Mouse (Mus musculus): ENCODE results near the gene Ptprm.

The Ptprm gene

DNA sequence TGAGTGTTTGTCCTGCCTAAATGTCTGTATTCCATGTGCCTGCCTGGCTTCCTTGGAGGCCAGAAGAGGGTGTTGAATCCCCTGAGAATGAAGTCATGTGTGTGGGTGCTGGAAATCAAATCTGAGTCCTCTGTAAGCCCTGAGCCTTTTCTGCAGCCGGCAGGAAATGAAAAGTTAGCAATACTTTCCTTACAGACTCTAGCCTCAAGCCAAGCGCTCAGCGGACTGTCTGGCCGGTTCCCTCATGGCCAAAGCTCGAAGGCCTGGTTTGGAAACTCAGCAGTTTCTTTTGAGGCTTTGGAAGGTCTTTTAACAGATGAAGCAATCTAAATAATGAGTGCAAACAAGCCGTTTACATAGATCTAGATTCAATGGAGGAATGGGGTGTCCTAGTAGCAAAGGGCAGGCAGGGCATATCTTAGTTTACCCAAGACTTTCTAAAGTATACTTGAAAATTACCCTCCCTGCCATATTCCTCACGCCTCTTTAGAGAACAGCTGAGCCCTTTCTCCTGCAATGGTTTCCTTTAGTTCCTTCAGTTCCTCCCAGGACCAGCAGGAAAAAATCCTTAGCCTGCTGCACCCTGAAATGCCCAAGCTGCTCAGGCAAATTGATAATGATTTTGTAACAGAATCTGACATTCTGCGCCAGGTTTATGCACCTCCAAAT is 144.4 kb downstream of the Ptprm start:
- no peak for DNase-seq

DNA sequence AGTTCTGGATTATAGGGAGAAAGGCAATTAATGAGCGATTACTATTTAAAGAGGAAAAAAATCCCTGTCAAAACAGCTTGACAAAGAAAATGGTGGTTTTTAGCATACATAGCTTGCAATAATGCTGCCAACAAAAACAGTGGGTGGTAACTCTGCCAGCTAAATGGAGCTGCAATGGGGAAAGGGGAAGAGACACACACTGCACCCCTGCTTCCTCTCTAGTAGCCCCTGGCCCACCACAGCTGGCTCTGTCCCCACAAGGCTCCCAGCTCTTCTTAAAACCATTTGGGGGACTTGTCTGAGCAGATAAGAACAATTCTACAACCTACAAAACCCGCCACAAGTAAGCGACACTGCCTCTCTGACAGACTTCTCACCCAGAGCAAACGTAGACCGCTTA is 145.7 kb downstream of the Ptprm start:
- DNase-seq, result no peak

DNA sequence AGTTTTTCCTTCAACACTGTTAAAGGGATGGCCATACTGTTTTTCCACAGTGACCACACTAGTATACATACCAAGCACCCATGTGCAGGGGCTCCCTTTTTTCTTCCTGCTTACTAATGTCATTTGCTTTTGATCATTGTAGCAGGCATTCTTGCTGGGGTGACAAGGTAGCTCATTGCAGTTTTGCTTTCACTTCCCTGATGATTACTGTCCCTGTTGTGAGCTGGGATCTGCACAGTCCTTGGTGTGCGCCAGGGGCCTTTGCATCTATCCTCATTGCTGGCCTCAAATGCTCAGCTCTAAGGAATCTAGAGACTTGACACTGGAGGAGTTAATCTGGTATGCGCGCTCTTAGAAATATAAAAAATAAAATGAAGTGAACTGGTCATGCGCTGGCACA is 147.3 kb downstream of the Ptprm start:
- no peak for DNase-seq

DNA sequence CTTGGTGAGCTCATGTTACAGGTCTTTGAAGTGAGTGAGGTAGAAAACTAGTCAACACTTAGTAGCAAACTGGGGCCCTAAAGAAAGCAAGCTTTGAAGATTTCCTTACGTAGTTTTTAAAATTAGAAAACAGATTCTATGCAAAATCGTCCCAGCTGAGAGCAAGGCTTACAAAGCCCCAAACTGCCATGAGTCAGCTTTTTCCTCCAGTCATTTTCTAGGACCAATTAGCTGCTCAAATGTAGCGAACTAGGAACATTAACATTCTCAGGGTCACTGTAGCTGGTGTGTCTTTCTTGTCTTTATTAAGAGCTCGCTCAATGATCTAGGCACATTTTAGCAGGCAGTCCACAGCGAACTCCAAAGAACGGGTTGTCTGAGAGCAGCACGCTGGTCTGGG is 153.1 kb downstream of the Ptprm start:
- DNase-seq, result no peak

DNA sequence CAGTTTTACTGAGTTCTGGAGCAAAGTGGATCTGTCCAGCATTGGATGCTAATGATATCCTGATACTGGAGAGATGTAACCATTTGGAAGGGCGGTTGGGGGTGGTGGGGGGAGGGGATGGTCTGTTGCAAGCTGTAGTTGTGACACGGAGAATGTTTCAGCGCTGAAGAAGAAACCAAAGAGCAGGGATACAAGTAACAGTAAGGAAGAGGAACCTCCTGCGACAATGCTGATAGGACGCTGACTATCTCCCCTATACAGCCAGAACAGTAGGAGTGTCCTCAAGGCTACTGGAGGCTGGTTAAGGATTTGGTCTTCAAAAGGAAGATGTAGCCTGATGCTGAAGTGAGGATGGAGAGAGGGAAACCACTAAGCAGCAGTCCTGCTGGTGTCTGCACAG is 160.5 kb downstream of the Ptprm start:
- DNase-seq, result no peak

DNA sequence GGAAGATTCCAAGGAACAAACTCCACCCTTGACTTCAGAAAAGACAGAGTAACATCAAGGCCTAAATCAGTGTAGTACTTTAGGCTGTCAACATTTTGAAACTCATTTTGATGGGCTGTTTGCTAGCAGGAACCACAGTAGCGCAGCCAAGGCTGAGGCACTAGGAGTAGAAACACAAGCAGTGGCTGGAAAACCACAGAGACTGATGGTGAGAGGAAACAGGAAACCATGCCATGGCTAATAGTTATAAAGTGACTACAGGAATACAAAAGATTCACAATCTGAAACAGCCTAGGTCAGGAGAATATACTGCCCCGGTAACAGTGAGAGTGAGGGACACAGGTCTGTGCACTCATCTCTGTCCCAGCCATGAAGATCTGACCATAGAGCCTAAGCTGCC is 165.7 kb downstream of the Ptprm start:
- no peak for DNase-seq

DNA sequence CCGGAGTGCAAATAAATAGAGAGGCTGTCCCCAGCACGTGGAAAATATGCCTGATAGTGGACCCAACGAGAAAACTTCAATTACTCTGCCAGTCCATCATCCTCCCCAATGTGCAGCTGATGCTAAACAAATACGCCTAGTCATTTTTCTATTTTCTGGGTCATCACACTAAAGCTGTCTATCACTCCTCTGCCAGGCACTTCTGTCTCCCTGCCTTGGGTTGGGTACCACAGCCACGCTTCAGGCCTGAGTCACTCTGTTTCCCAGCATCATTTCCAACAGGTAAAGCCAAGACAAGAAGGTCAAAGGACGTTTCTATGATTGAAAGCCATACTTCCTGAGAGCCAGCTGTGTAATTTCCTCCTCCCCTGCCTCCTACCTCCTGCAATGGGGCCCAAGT is 167.4 kb downstream of the Ptprm start:
- DNase-seq, result no peak

DNA sequence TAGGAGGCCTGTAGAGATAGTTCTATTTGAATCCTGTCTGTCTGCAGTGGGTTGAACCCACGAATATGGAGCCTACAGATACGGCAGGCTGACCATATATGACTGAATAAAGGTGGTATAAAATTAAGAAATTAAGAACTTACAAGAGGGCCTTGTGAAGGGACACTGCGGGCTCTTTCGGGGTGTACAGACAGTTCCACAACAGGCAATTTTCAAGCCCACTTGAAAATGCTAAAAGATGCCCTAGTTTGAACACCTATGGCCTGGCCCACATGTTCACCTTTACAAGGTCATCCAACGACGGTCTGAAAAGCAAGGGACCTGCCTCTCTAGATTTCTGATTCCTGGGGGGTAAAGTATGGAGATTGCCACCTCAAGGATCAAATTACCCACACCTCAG is 168.3 kb downstream of the Ptprm start:
- no peak for DNase-seq

DNA sequence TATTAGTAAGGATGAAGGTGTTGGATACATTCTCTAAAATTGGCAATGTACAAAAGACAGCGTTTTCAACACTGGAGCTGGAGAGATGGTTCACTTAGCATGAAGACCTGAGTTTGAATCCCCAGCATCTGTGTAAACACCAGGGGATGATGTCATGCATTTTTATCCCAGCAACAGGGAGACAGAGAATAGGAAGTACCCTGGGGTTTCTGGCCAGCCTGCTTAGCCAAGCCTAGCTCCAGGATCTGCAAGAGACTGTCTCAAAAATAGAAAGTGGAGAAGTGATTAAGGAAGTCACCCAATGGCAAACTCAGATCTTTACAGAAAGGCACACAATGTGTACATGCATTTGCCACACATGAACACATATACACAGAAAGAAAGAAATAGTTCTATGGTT is 174.8 kb downstream of the Ptprm start:
- DNase-seq, result no peak

DNA sequence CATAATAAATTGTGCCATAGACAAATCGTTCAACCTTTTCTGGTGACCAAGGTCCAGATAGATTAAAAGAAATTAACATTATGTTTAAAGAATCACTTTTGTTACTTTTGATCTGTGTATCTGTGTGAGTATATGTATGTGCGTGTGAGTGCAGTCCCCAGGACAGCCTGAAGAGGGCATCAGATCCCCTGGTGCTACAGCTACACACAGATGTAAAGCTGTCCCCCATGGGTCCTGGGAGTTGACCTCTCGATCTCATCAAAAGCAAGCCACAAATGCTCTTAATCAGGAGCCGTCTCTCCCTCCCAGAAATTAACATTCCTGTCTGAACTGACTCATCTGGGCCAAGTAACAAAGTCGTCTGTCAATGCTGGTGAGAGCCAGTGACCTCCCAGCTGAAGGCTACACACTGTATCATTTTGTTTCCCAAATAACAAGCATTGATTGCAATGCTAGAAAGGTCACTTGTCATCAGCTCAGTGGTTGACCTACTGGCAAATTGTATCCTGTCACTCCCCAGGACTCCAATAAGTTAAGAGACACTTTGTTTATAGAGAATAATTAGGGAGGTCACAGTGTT is 175.5 kb downstream of the Ptprm start:
- DNase-seq, result no peak

DNA sequence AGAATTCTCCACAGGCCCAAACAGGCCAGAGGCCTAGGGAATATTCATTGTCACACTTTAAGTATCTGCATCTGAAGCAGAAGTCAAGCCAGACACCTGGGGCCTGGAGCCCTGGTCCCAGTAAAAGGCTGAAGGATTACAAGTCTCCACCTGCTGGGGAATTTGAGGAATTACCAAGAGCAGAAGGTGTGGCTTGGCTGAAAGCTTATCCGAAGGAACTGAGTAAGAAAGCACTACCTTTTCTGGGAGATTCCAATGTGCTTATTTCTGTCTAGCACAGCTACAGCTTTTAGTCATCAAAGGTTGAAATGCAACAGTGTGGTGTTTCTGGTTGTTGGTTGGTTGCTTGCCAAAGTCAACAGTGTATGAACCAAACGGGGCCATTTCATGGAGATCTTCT is 178.4 kb downstream of the Ptprm start:
- DNase-seq, result peak; percentile 26

DNA sequence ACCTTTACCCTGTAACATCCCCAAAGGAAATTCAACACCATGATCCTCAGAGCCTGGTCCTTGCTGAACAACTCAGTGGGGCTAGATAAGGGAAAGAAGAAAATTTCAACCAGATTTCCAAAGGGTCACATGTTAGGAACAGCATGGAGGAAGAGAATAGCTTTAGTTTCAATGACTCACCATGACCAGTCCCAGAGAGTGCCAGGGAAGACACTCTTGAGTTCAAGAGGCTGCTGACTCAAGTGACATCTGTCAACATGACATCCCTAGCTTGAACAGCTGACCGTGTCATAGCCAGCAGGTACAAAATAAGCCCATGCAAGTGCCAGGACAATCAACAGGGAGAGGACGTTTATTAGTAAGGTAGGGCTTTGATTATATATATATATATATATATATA is 182.9 kb downstream of the Ptprm start:
- no peak for DNase-seq

DNA sequence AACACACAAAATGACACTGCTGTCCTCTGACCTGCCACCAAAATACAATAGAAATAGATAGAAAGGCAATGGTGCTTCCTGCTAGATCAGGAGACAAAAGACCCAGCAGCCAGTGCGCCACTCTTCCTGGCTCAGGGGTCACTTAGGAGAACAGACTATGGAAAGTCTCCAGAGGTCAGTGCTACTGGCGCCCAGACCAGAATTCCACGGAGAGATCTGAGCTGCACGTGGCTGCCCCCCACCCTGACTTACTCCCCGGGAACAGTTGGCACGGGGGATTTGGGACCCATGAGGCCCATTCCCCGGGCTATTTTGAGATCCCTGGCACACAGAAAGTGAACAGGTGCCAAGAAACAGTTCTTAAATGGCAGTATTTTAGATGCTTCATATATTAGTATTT is 183.6 kb downstream of the Ptprm start:
- no peak for DNase-seq

DNA sequence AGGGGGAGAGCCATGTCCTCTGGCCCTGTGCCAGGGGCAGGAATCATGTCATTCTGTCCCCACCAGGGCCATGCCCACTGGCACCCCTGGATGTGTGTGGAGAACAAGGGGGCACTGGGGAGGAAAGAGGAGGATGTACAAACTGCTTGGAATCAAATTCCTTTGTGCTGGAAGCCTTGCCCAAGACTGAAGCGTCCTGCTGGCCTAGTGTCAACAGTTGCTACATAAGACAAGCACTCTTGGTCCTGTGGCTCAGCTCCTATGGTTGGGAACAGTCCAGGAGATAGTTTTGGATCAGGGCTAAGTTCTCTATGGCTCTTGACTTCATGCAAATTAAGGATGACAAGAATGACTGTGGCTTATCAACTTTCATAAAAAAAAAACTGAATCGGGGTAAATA is 188.4 kb downstream of the Ptprm start:
- no peak for DNase-seq

DNA sequence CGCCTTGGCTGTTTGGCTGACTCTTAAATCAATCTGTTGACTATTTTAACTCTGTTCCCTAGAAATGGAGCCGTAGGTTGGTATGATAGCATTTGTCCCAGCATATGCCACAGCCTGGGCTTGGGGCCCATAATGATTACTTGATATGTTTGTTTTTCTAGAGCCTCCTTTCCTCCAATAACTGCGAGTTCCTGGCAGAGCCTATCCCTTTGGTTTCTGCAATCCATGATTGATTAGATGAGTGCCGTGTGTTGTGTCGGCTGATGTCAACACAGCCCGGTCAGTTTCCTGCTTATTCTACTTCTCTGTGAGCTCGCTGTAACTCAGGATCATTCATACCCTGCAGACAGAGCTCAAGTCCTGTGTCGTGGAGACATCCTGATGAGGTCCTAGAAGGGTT is 194.6 kb downstream of the Ptprm start:
- DNase-seq, result no peak

DNA sequence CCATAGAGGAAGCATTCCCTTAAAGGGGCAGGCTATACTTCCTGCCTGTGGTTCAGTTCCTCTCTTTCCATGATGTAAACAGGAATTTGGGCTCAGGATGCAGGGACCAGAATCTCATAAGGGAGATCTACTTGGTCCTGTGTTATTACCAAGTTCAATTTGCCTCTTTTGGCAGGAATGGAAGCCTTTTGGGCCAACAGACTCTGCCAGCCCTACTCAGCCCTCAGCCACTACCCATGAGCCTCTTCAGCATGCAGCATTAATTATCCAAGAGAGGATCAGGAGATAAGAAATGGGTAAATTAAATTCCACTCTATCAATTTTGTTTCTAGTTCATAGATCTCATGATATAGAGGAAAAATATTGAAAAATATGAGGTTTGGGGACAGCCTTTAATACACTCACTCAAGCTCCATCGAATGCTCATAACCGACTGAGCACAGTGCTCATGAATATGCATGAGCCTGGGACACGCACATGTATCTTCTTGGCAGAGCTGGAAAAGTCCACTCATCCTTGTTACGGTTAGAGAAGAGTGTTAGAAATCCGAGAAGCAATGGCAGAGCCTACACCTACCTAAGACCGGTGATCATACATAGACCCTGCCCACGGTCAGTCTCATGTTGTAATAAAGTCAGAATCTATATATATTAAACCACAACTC is 197.0 kb downstream of the Ptprm start:
- DNase-seq, result no peak

DNA sequence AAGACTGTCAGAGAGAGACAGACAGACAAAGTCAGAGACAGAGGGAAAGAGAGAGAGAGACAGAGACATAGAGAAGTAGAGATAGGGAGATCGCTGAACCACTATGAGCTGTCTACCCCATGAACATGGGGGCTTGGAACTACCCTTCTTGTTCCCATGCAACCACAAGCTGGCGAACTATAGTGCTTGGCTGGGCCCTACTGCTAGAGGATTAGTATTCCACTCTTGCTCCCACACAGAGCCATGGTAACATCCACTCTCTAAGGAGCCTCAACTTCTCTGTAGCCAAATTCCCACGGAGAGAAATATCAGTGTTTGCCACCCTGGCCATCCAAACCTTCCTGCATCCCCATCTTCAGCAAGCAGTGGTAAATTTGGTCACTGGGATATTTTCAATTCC is 202.0 kb downstream of the Ptprm start:
- DNase-seq, result no peak

DNA sequence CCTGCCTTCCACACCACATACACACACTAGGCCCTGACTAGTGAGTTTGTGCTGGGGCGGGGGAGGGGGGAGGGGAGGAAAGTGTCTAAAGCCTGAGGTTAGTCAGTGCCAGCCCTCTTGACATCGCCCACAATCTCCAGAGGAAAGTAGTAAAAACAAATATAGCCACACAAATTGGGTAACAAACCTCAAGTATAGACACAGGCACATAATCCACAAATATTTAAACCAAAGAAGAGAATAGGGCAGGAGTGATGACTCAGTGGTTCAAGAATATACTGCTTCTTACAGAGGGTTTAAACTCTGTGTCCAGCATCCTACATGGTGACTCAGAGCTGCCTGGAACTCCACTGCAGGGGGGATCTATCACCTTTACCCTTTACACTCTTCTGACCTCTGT is 203.8 kb downstream of the Ptprm start:
- no peak for DNase-seq

DNA sequence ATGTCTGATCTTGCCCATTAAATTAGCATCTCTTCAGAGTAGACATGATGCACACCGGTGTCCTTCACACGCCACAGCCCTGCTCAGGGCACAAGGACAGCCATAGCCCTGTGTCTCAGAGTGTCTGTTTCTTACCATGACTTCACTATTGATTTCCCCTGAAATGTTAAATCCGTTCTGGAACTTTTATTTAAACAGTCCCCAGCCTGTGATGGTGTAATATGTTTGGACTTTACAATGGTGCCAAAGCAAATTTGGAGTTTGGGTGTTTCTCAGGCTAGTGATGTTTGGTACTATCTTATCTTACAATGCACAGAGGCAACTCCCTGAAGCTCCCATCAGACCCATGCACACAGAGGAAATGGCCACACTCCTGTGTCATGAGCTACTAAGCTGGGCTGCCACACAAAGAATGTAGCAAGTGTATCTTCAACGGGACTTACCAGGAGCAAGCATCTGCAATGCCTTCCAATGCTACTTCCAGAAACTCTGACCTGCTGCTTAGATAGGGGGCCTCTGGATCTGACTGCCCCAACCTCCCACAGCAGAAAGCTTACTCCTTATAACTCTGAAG is 212.0 kb downstream of the Ptprm start:
- no peak for DNase-seq

DNA sequence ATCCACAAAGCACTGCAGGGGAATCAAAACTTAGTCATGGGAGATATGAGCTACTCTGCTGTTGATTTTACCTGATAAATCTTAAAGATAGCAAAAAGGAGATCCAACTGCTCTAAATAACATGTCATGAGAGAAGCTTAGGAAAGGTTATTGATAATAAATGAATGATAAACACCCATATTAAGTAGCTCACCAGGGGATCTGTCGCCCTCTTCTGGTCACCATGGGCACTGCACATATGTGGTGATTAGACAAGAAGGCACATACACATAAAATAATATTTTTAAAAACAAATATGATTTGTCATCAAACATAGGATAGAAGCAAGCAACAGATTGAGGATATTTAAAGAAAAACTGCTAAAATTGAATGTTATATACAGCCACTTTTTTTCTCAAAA is 213.8 kb downstream of the Ptprm start:
- no peak for DNase-seq

DNA sequence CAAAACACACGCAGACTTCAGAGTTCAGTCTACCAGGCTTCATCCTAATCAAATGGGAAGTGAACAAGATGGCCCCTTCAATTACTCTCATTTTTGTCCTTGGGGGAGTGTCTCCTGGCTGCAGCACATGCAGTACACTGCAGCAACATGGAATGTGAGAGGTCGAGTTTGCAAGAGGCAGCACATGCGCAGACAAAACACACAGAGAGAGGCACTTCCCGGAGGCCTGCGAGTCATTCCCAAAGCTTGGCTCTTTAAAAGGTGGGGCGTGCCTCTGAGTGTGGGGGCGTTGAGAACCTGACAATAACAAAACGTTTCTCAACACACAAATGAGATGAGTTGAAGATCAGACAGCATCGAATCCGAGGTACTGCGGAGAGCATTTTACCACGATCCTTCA is 215.3 kb downstream of the Ptprm start:
- no peak for DNase-seq

DNA sequence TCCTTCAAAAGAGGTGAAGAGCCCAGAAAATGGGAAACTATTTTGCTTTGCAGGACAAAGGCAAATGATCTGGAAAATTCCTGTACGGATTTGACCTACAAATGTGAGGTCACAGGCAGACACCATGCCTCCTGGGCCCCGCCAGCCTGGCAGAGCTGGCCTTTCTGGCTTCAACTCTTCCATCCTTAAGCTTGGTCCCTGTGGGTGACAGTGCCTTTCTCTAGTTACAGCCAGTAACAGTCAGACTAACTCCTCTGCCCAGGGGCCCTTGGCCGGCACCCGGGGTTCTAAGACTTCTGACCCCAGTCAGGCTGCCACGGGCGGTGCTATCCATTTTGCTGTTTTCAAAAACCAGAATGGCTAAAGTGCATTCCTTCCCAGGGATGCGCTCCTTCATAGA is 217.4 kb downstream of the Ptprm start:
- no peak for DNase-seq

DNA sequence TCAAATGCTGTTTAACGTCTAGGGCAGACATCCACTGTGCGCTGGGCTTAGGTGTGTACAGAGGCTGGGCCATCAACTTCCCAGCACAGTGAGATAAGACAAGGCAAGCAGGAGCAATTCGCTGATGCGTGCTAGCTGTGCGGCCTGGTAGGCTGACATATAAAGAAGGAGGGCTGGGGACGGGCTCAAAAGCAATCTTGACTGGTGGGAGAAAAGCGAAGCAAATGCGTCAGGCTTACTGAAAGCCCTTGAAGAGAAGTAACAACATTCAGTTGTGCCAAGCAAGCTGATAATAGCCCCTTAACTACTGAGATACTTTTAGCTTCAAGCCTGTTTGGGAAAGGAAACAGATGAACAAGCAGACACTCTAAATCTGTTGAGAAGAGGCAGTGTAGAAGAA is 217.8 kb downstream of the Ptprm start:
- DNase-seq, result no peak

DNA sequence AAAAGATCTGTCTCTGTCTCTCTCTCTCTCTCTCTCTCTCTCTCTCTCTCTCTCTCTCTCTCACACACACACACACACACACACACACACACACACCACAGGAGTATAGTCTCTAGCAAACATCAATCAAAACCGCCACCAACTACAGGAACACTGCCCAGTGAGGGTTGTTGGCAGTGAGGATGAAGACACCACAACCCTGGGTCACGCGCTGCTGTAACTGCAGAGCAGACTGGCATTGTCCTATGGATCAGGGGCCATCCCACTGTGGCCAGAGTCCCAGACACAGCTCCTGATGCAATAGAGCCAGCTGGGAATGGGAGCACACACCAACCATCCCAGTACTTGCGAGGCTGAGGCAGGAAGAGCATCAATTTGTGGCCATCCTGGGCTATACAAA is 220.0 kb downstream of the Ptprm start:
- DNase-seq, result no peak
